Mouse (Mus musculus) cerebellum, adult 11 months (tissue): Measurements from ENCODE around the gene Dvl3.
A peak's percentile ranks its signal among the peaks of the same experiment; 100 is the strongest.

ENCODE experiments used
- DNase-seq: peaks from one replicate; pipeline ENCODE4 v3.0.0; 2022

Dvl3 gene

GRCm38 (mm10) chr16:20548096-20548948 lies 31.5 kb downstream of the Dvl3 start, which contains the start of gene Abcf3:
Gene Abcf3, plus strand, starts transcription at chr16:20548577.
- peak; percentile 98 for DNase-seq

- no peak for DNase-seq
These were observed 32.4 kb downstream of the Dvl3 start for GRCm38 (mm10) chr16:20549161-20549560.

- no peak for DNase-seq
These were observed 34.9 kb downstream of the Dvl3 start for GRCm38 (mm10) chr16:20551691-20552090.

- DNase-seq, result no peak
These were observed 35.8 kb downstream of the Dvl3 start for GRCm38 (mm10) chr16:20552594-20552993.

GRCm38 (mm10) chr16:20555000-20555399 lies 38.2 kb downstream of the Dvl3 start:
- no peak for DNase-seq

- no peak for DNase-seq
These were observed 40.6 kb downstream of the Dvl3 start for GRCm38 (mm10) chr16:20557381-20557780.

- DNase-seq, result no peak
These were observed 48.3 kb downstream of the Dvl3 start for GRCm38 (mm10) chr16:20565075-20565474.
